Mouse (Mus musculus): ENCODE data around the gene Fxyd4. TPM values are rescaled to one million over a fixed set of nuclear protein-coding genes. Genes with fewer than 3 reads are reported as not detected.

The Fxyd4 gene
- polyA plus RNA-seq, 1 experiment: not detected

DNA sequence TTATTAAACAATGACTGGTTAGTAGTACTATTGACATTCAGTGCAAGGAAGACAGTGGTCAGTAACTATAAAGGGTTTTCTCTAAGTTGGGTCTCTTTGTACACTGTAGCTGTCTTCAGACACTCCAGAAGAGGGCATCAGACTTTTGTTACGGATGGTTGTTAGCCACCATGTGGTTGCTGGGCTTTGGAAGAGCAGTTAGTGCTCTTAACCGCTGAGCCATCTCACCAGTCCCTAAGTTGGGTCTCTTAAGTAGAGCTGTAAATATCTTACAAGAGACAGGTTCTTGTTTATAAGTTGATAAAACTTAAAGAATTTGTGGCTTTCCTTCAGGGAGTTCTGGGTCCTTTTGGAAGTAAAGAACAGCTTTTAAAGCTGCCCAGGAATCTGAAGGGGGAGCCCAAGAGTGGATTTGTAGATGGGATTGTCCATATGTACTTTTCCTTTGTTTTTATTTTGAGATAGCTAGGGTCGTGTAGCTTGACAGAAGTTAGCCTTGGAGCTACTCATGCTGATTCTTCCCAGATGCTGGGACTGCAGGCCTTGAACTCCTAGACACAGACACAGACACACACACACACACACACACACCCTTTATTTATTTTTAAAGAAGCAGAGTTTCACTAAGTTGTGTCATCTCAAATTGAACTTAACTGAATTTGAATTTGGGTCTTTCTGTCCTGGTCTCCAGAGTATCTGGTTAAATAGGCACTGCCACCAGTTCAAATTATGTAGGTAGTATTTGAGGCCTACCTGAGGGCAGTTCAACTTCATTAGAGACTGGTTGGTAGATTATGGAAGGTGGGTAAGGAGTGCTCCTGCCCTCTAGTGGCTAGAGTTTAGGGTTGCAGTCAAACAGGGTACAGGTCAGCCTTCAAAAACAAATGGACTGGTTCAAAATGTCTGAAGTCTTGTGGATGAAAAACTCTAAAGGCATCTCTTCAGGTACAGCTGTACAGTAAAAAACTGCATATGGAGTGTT, 16.5 kb downstream of the Fxyd4 start:
- no peak overlapping the region for H3K4me3 ChIP-seq (ENCODE audit: insufficient read depth, low read length)
- peaks cover 3% of the 10 kb centered on the region; the same call in 1 of the 2 replicates for H3K4me1 ChIP-seq (ENCODE audit: control insufficient read depth, insufficient read depth, low read length)
- TF ChIP-seq CTCF (IDR thresholded peaks at IDR 0.05; ENCODE audit: low read depth, low read length) (no peak), POLR2A (IDR thresholded peaks at IDR 0.05; ENCODE audit: borderline replicate concordance, low read depth, low read length) (no peak)
- H3K27ac ChIP-seq (ENCODE audit: insufficient read depth, low read depth, low read length): no peak overlapping the region

DNA sequence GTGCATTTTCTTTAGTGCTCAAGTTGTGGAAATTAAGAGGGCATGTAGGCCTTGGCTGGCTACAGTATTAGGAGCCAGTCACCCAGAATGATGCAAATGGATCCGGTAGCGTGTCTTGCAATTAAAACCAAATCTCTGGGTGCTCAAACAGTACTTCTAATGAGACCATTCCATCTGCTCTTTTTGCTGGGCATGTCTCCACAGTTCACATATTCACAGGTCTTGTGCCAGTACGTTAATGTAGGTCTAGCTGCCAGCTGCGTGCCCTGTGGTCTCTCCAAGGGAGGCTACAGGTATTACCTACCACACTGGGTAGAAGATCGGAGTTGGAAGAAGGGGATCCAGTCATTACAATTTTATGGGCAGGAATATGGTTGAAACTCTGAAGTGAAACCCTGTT, 19.4 kb downstream of the Fxyd4 start:
- Histone ChIP-seq H3K4me1 (ENCODE audit: control insufficient read depth, insufficient read depth, low read length) (peaks cover 16% of the 10 kb centered on the region), H3K4me3 (ENCODE audit: insufficient read depth, low read length) (peak overlapping the region; percentile 94)

DNA sequence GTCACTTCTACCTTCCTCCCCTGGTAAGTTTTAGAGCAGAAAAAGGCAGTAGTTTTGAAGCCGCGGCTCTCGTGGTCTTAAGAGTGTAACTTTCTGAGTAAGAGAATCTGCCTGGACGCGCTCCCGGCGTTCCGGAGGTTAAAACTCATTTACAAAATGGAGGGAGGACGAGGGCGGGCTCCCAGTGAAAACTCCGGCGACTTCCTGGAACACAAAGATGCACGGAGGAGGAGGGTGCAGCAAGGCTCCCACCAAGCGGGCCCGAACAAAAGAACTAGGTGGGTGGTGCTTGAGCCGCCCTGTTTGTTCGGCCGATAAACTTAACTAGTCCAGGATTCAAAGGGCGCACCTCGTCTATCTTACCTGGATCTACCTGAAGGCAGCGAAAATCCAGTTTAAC, 19.9 kb downstream of the Fxyd4 start:
- TF ChIP-seq CTCF (IDR thresholded peaks at IDR 0.05; ENCODE audit: low read depth, low read length) (no peak), POLR2A (IDR thresholded peaks at IDR 0.05; ENCODE audit: borderline replicate concordance, low read depth, low read length) (no peak)
- peaks cover 17% of the 10 kb centered on the region for H3K4me1 ChIP-seq (ENCODE audit: control insufficient read depth, insufficient read depth, low read length)
- peak overlapping the region; percentile 94 for H3K4me3 ChIP-seq (ENCODE audit: insufficient read depth, low read length)
- peak overlapping the region; percentile 100 for H3K27ac ChIP-seq (ENCODE audit: insufficient read depth, low read depth, low read length)

More for the DNA sequence above, 19.4 kb downstream of the Fxyd4 start:
- no peak for TF ChIP-seq CTCF (IDR thresholded peaks at IDR 0.05; ENCODE audit: low read depth, low read length)
- TF ChIP-seq POLR2A (IDR thresholded peaks at IDR 0.05; ENCODE audit: borderline replicate concordance, low read depth, low read length): no peak
- H3K27ac ChIP-seq (ENCODE audit: insufficient read depth, low read depth, low read length): peak overlapping the region; percentile 100

DNA sequence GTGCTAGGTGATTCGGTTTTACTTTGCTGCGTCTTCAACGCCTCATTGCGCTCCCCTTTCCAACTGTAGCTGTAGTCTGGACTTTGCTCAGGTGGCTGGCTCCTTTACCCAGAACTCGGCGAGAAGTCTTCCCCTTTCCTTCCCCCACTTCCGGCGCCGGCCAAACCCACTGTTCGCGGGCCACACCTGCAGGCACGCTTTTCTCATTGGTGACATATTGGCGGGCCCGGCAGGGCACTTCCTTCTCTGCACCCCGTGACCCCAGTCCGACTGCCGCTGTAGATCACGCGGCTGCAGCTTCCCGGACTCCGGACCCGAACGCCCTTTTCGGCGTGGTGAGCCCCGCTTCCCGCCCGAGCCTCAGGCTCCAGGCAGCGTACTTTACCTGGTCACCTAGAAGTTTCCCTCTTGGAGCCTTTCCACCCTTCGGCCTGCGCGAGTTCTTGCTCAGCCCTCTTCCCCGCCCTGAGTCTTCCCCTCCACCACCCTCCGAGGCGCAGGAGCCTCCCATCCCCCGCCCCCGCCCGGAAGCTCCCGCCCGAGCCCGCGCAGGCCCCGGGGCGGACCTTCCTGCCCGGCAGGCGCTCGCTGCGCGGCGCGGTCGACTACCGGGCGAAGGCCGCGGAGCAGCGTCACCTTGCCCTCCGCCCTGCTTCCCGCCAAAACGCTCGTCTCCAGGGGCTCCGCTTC, 20.6 kb downstream of the Fxyd4 start:
- TF ChIP-seq CTCF (IDR thresholded peaks at IDR 0.05; ENCODE audit: low read depth, low read length) (no peak), POLR2A (IDR thresholded peaks at IDR 0.05; ENCODE audit: borderline replicate concordance, low read depth, low read length) (no peak)
- H3K27ac ChIP-seq (ENCODE audit: insufficient read depth, low read depth, low read length): peak overlapping the region; percentile 100
- H3K4me3 ChIP-seq (ENCODE audit: insufficient read depth, low read length): peak overlapping the region; percentile 94
- H3K4me1 ChIP-seq (ENCODE audit: control insufficient read depth, insufficient read depth, low read length): peaks cover 20% of the 10 kb centered on the region

DNA sequence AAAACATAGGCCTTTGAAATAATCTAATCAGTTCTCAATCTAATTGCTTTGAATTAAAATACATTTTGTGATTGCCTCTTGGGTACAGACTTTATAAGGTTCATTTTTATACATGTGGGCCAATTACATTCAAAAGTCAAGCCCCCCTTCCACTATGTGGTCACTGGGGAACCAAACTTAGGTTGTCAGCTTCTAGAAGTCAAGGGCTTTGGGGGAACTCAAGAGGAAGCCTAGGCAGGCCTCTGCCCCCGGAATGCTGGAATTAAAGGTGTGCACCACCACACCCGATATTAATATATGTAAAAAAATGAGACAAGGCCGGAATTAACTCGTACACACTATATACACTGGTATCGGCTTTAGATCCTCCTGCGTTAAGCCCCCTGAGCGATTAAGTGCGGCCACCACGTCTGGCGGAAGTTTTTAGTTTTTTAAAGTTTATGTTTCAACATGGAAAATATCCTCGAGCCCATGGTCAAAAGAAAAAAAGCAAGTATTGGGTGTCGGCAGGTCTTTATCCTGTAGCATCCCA, 21.2 kb downstream of the Fxyd4 start:
- Histone ChIP-seq H3K4me3 (ENCODE audit: insufficient read depth, low read length) (peak overlapping the region; percentile 94), H3K4me1 (ENCODE audit: control insufficient read depth, insufficient read depth, low read length) (peaks cover 21% of the 10 kb centered on the region), H3K27ac (ENCODE audit: insufficient read depth, low read depth, low read length) (peak overlapping the region; percentile 100)
- TF ChIP-seq POLR2A (IDR thresholded peaks at IDR 0.05; ENCODE audit: borderline replicate concordance, low read depth, low read length) (no peak), CTCF (IDR thresholded peaks at IDR 0.05; ENCODE audit: low read depth, low read length) (no peak)

DNA sequence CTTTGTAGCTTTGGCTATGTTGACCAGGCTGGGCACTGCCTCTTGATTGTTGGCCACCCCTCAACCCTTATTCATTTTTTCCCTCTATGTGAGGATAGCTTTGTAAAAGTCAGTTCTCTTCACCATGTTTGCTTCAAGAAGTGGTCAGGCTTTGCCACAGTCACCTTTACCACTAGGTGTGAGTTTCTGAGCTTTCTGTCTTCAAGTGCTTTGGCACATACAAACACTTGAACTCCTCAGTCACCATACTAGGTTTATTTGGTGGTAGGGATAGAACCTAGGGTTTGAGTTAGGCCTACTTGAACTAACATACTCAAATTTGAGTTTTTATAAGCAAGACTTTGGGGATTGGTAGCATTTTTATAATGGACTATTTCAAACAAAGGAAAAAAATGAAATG, 23.0 kb downstream of the Fxyd4 start:
- Histone ChIP-seq H3K4me1 (ENCODE audit: control insufficient read depth, insufficient read depth, low read length) (peaks cover 24% of the 10 kb centered on the region), H3K27ac (ENCODE audit: insufficient read depth, low read depth, low read length) (no peak overlapping the region), H3K4me3 (ENCODE audit: insufficient read depth, low read length) (no peak overlapping the region)
- TF ChIP-seq POLR2A (IDR thresholded peaks at IDR 0.05; ENCODE audit: borderline replicate concordance, low read depth, low read length) (no peak), CTCF (IDR thresholded peaks at IDR 0.05; ENCODE audit: low read depth, low read length) (no peak)

DNA sequence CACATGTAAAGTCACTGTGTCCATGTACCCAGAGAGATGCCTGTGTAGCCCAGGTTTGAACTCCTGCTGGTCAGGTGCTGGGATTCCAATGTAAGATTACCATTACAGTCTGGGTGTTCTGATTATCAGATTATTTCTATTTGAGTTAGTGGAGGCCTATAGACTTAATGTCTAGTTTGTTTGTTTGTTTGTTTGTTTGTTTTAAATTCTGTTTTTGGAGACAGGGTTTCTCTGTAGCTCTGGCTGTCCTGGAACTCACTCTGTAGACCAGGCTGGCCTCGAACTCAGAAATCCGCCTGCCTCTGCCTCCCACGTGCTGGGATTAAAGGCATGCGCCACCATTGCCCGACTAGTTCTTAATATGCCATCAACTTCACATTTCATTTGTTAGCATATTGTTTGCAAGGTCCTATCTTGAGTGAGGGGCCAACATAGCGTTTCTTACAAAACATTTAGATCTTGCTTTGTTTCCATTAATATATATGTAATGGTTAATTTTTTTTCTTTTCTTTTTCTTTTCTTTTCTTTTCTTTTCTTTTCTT, 27.3 kb downstream of the Fxyd4 start:
- no peak overlapping the region for H3K27ac ChIP-seq (ENCODE audit: insufficient read depth, low read depth, low read length)
- H3K4me3 ChIP-seq (ENCODE audit: insufficient read depth, low read length): peak overlapping the region; percentile 92
- no peak for TF ChIP-seq POLR2A (IDR thresholded peaks at IDR 0.05; ENCODE audit: borderline replicate concordance, low read depth, low read length)
- peaks cover 23% of the 10 kb centered on the region for H3K4me1 ChIP-seq (ENCODE audit: control insufficient read depth, insufficient read depth, low read length)

DNA sequence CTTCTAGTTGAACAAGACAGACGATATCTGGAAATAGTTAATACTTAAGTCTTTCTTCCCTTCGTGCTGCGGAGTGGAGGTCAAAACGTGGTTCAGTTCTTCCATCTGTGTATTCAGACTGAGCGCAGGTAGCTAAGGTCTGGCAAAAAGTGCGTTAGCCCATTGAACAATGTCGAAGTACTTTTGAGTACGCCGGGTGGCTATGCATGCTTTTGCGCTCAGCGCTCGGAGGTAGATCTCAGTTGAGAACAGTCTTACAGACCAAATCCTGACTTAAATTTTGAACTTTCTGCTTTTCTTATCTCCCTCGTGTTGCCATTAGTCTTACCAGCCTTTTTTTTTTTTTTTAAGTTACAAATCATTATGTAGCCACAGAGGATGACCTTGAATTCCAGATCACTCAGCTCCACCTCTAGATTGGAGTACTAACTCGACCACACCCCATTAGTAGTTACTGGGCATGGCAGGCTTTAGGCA, 29.0 kb downstream of the Fxyd4 start:
- Histone ChIP-seq H3K4me1 (ENCODE audit: control insufficient read depth, insufficient read depth, low read length) (peaks cover 23% of the 10 kb centered on the region), H3K4me3 (ENCODE audit: insufficient read depth, low read length) (peak overlapping the region; percentile 92), H3K27ac (ENCODE audit: insufficient read depth, low read depth, low read length) (peak overlapping the region; percentile 66)
- TF ChIP-seq POLR2A (IDR thresholded peaks at IDR 0.05; ENCODE audit: borderline replicate concordance, low read depth, low read length): no peak

DNA sequence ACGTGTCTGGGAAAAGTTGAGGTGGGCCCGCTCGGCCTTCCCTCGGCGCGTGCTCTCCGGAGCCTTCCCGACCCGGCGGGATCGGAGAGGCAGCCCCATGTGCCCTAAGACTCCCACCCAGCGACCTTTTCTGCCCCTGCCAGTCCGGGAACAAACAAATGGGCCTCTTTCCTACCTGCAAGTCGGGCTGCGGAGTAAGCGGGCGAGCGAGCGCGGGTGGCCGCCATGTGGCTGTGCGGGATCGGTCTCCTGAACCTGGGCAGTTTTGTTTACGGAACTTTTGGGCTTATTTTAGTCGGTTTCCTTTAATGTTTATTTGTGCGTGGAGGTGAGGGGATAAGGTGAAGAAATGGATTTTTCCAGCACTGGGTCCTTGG, 29.5 kb downstream of the Fxyd4 start:
- Histone ChIP-seq H3K27ac (ENCODE audit: insufficient read depth, low read depth, low read length) (peak overlapping the region; percentile 66), H3K4me1 (ENCODE audit: control insufficient read depth, insufficient read depth, low read length) (peaks cover 19% of the 10 kb centered on the region), H3K4me3 (ENCODE audit: insufficient read depth, low read length) (peak overlapping the region; percentile 92)
- TF ChIP-seq CTCF (IDR thresholded peaks at IDR 0.05; ENCODE audit: low read depth, low read length): no peak
- no peak for TF ChIP-seq POLR2A (IDR thresholded peaks at IDR 0.05; ENCODE audit: borderline replicate concordance, low read depth, low read length)
